Mouse (Mus musculus): ENCODE results near the gene Pafah1b3.

- TF ChIP-seq EP300 (IDR thresholded peaks at IDR 0.05; ENCODE audit: low read depth in 1 of 2, low read length in 2 of 2): no peak
- no peak for TF ChIP-seq POLR2AphosphoS2 (IDR thresholded peaks at IDR 0.05; ENCODE audit: low read length)
- 0 out of 2 replicates have a peak, but pooled peaks have one; percentile 23 for TF ChIP-seq MAZ (IDR thresholded peaks at IDR 0.05; ENCODE audit: low read depth, low read length)
- TF ChIP-seq POLR2A (IDR thresholded peaks at IDR 0.05; ENCODE audit: control insufficient read depth in 1 of 2, insufficient read depth in 1 of 2, low read depth in 1 of 2, low read length in 2 of 2, poor library complexity in 1 of 2): no peak
- TF ChIP-seq SMC3 (IDR thresholded peaks at IDR 0.05; ENCODE audit: low read depth, low read length): no peak
- no peak for TF ChIP-seq CTCF (IDR thresholded peaks at IDR 0.05 in 2 of 3, conservative IDR thresholded peaks at IDR 0.05 in 1 of 3; ENCODE audit: control insufficient read depth in 1 of 3, insufficient read depth in 1 of 3, low read depth in 2 of 3, low read length in 3 of 3, poor library complexity in 1 of 3, severe bottlenecking in 1 of 3)
- 0 out of 2 replicates have a peak, but pooled peaks have one; percentile 9 for TF ChIP-seq ETS1 (IDR thresholded peaks at IDR 0.05; ENCODE audit: low read depth, low read length)
- TF ChIP-seq USF1 (IDR thresholded peaks at IDR 0.05; ENCODE audit: low read depth, low read length): no peak
- no peak for TF ChIP-seq TAL1 (IDR thresholded peaks at IDR 0.05; ENCODE audit: low read length)
- TF ChIP-seq GATA1 (IDR thresholded peaks at IDR 0.05; ENCODE audit: low read depth, low read length): no peak
These were observed 19.7 kb upstream of the Pafah1b3 start for GRCm38 (mm10) chr7:25317446-25317999.
